Mouse (Mus musculus) heart, postnatal 10 days (tissue): ENCODE data around the gene 1500015O10Rik. TPM values are rescaled to one million over a fixed set of nuclear protein-coding genes. Genes with fewer than 3 reads are reported as not detected.
A peak's percentile ranks its signal among the peaks of the same experiment; 100 is the strongest.

ENCODE experiments used
- DNase-seq, 2 experiments: peaks; one replicate each; pipeline ENCODE4 v3.0.0; 2021
- intact Hi-C: fragments of 180-260 bp; cut with DNase I; formaldehyde crosslinking; loops from one replicate; pipeline ENCODE4 v1.15.1; 2025
- total RNA-seq, 2 experiments: library from RNA; stranded (reverse); gene quantifications; 2 replicates each; pipeline ENCODE4 v1.2.3; 2021

1500015O10Rik gene
- total RNA-seq, 2 experiments from 2014 or later = 4.1 to 4.6 TPM

DNA sequence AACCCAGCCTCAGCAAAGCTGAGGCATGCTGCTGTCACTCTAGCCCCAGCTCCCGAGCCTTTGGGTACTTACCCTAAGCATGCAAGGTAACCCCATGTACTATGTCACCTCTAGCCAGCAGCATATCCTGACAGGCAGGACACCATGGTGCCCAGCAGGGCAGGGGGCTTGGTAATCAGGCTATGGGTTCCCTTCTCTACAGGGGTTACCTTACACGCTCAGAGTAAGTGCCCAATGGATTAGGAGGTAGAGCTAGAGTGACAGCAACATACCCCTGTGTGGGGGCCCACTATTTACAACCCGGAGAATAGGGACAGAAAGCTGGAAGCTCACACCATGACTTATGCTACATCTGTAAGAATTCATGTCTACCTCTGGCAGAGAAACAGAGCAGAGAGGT lies 39.6 kb downstream of the 1500015O10Rik start:
- no peak for DNase-seq
- intact Hi-C loops = no loop called here

DNA sequence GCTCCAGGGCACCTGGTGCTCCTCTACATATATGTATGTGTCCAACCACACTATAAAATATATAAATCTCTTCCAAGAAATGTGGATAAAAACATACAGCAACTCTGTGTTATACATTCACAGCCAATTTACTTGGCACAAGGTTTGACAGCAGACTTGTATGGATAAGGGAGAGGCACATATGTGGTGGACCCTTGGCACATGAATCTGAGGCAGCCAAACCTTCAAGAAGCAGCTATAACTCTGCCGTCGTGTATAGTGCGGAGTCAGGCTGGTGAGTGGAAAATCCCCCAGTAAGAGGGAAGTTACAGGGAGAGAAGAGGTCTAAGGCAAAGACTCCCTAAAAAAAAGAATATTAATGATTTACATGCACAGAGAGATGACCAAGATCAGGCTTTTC lies 42.3 kb downstream of the 1500015O10Rik start:
- intact Hi-C loops = no loop called here

DNA sequence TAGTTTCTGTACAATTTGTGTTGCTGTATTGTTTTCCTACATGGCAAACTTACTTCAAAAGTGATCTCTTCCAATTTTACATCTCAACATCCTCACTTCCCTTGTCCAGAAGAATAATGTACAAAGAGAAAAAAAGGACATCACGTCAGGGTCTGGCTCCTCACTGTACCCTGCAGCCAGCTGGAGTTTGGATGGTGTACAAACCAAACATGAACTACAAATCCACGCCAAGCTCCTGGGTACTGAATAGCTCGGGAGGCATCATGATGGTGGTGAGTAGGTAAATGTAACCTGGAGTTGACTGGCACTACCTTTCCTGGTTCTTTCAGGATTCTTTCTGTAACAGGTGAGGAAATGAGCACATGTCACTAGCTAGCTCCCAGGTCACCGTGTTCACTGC lies 43.7 kb downstream of the 1500015O10Rik start:
- intact Hi-C loops = no loop called here
- no peak for DNase-seq

More for the DNA sequence above, 42.3 kb downstream of the 1500015O10Rik start:
- no peak for DNase-seq

DNA sequence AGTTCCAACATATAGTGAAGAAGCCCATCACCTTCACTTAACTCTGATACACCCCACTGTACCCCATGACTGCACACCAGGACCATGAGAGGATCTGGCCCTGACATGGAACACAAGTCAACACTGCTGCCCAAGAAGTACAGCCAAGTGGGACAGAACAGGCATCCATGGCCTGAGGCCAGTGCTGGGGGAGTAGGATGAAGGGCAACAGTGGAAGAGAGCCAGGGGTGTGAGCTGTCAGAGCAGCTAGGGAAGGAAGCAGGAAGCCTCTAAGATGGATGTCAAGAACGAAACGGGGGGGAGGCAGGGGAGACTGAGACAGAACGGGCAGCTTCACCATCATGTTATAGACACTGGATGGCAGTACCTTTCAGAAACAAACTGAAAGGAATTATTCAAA lies 45.7 kb downstream of the 1500015O10Rik start:
- intact Hi-C loops = loop anchor here (5.0 kb wide), 1 partner anchor 51 kb away; the partner anchor contains the start of gene Uxs1
- peak; percentile 20 to 31 for DNase-seq

DNA sequence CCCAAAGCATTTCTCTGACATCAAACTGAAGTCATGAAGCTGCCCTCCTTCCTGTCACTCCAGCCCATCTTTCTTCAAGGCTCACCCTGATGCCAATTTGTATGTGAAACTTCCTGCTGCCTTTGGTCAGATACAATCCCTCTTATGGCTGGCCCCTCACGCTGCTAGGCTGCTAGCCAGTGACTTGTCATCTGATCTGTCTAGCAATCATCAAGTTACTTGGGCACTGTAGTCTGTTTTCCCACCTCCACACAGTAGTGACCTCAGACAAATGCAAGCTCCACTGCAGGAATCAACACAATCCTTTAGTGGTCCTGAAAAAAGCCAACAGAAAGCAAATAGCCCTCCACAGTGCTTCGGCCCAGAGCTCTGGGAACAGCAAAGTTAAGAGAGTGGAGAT lies 50.8 kb downstream of the 1500015O10Rik start:
- DNase-seq = peak in 1 of 2 experiments; percentile 15
- intact Hi-C loops = no loop called here

DNA sequence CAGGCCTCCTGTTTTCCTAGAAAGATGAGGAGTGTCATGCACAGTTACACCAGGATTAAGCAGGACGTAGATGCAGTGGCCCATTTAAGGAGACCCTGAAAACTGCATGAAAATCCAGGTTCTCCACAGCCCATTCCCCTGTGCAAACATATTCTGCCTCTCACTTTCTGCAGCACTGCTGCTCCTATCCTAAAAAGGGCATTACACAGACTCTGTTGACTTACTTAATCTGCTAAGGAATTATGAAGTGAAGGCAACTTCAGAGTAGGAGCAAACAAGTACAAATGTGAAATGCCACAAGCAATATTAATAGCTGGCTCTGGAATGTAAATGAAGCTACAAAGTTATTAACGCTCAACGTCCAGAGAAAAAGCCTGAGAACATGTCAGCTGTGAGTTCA lies 51.3 kb downstream of the 1500015O10Rik start:
- DNase-seq = no peak
- intact Hi-C loops = no loop called here

DNA sequence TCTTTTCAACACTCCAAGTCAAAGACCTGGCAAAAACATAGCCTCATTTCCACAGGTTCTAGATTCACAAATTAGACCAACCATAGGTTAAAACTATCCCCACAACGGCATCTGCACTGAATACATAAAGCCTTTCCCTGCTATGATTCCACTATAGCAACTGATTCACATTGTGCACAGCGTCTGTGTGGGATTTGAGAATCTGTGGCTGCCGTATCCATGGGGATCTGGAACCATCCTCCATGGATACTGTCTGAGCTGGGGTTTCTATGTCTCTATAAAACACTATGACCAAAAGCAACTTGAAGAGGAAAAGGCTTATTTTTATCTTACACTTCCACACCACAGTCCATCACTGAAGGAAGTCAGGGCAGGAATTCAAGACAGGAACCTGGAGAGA lies 52.3 kb downstream of the 1500015O10Rik start:
- no peak for DNase-seq
- intact Hi-C loops = no loop called here

DNA sequence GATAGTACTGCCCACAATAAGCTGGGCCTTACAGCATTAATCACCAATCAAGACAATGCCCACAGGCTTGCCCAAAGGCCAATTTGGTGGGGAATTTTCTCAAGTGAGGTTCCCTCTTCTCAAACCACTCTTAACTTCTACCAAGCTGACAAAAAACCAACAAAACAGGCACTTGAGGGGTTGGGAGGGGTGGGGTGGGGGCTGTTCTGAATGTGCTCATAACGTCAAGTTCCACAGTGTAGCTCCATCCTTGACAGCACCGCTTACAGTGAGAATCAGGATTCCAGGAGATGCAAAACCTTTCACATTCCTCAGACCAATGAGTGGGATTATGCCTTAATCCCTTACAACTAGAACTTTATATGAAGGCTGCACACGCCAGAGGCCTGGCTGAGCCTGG lies 52.8 kb downstream of the 1500015O10Rik start:
- no peak for DNase-seq
- intact Hi-C loops = no loop called here

DNA sequence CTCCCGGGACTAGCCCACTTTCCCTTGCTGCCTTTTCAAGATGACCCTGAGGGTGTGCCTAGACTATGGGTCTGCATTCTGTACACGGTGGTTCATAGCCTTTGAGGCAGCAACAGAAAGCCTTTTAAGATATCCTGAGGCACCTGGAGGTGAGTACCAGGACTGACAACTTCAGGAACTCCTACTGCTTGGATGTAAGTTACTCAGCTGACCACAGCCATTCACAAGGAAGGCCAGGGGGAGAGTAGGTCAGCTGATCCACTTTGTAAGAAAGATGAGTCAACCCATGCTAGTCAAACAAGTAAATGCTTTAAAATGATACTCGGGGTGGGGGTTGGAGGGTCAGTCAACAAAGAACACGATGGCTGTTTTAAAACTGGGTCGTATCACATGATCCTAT lies 54.9 kb downstream of the 1500015O10Rik start:
- intact Hi-C loops = no loop called here
- DNase-seq = no peak

DNA sequence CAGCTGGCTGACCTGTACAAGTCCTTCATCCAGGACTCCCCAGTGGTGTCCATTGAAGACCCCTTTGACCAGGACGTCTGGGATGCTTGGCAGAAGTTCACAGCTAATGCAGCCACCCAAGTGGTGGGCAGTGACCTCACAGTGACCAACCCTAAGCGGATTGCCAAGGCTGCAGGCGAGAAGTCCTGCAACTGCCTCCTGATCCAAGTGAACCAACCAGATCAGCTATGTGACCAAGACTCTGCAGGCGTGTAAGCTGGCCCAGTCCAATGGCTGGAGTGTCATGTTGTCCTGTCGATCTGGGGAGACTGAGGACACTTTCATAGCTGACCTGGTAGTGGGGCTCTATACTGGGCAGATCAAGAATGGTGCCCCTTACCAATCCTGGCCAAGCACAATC lies 56.3 kb downstream of the 1500015O10Rik start:
- intact Hi-C loops = no loop called here
- no peak for DNase-seq

DNA sequence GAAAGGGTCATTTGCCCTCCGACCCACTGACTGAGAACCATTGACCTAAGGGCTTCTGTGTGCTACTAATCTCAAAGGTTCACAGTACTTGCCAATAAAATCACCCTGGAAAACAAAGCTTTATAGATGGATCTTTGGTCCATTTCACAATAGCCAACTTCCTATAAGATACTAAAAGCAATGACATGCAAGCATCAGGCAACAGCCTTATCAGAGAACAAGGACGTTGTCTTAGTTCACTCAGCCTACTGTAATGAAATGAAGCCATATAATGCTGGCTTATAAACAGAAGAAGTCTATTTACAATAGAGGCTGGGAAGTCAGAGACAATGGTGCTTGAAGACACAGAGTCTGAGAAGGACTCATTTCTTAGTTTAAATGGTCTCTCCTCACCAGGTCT lies 59.4 kb downstream of the 1500015O10Rik start:
- no peak for DNase-seq
- intact Hi-C loops = no loop called here

Other genes starting within 250 kb of the 1500015O10Rik start
- 10 to 100 TPM; 10.9 to 12.7 TPM for gene Uxs1, start 97.2 kb downstream of the 1500015O10Rik start, total RNA-seq
- gene Tpp2, start 203.0 kb downstream of the 1500015O10Rik start, total RNA-seq = 10 to 100 TPM; 47.7 to 49.0 TPM